Mouse (Mus musculus): Measurements from ENCODE around the gene Obscn.

DNA sequence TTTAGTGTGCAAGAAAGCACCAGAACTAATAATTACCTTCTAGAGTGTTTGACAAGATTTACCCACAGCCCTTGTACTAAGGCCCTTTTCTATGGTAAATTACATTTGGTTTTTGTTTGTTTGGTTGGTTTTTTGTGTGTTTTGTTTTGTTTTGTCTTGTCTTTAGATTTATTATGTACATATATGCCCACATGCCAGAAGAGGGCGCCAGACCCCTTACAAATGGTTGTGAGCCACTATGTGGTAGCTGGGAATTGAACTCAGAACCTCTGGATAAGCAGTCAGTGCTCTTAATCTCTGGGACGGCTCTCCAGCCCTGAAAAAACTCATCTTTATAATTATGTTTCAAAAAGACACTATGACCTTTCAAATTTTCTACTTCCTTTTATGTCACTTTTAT lies 37.9 kb downstream of the Obscn start:
- TF ChIP-seq POLR2A (IDR thresholded peaks at IDR 0.05; ENCODE audit: low read depth, low read length) (no peak), SIN3A (IDR thresholded peaks at IDR 0.05; ENCODE audit: low read length) (no peak), E2F4 (IDR thresholded peaks at IDR 0.05; ENCODE audit: insufficient replicate concordance, low read depth, low read length) (no peak), NELFE (IDR thresholded peaks at IDR 0.05; ENCODE audit: low read depth, low read length) (no peak), MEF2A (IDR thresholded peaks at IDR 0.05; ENCODE audit: borderline replicate concordance, low read depth, low read length) (no peak), CTCF (conservative IDR thresholded peaks at IDR 0.05 in 1 of 2, IDR thresholded peaks at IDR 0.05 in 1 of 2; ENCODE audit: low read depth in 2 of 2, low read length in 2 of 2) (peak; percentile 69 to 94), HCFC1 (IDR thresholded peaks at IDR 0.05; ENCODE audit: low read depth, low read length) (no peak), ZNF384 (IDR thresholded peaks at IDR 0.05; ENCODE audit: low read depth, low read length) (no peak), NRF1 (IDR thresholded peaks at IDR 0.05; ENCODE audit: low read depth, low read length) (no peak), JUND (conservative IDR thresholded peaks at IDR 0.05; ENCODE audit: low read depth, low read length) (no peak)
